Mouse (Mus musculus) erythroblast, embryonic 14.5 days (primary cell): ENCODE results near the gene Pdcd2l.

Experiments
- GATA1 ChIP-seq: IDR thresholded peaks from 2 replicates; pipeline ENCODE4 v1.6.1; 2012; ENCODE audit warnings: low read length, inconsistent platforms, mixed read lengths
- TAL1 ChIP-seq: IDR thresholded peaks from 3 replicates; pipeline ENCODE4 v1.6.1; 2012; ENCODE audit warnings: low read length, inconsistent platforms, mixed read lengths

GRCm38 (mm10) chr7:34183794-34184193, 12.7 kb downstream of the Pdcd2l start:
- TF ChIP-seq GATA1 (no peak), TAL1 (no peak)
